Comparison of ENCODE assay signal across 24 mouse cellular contexts in genomic region chr1:120246946-120247345, GRCm38 (mm10).
"Had no signal": no experiment of that assay in that cellular context is flagged by ENCODE, and none has a peak within 500 bp of the region (broad histone marks: within the 10 kb centered on the region; RNA-seq: fewer than 3 reads in every experiment).

No protein-coding gene starts in this region.

- ATAC-seq: inflammation-experienced regulatory T-cells, adult 6 months; intestine, embryonic 15.5 days; intestine, postnatal 0 days had no signal

- H3K9me3 ChIP-seq: hindbrain, embryonic 10.5 days; hindbrain, embryonic 12.5 days; intestine, embryonic 15.5 days; limb, embryonic 10.5 days; limb, embryonic 12.5 days; liver, embryonic 13.5 days; liver, embryonic 15.5 days had no signal

- DNase-seq: gastrocnemius, postnatal 10 days; gastrocnemius, postnatal 36 days; heart, adult 2 months; heart, postnatal 14 days; heart, postnatal 4 days; kidney, adult 18-20 months; kidney, adult 8-10 months; kidney, postnatal 10 days; kidney, postnatal 25 days; kidney, postnatal 4 days; liver; liver, embryonic 13.5 days had no signal

- H3K36me3 ChIP-seq: hindbrain, embryonic 10.5 days; hindbrain, embryonic 12.5 days; intestine, embryonic 15.5 days; limb, embryonic 10.5 days; limb, embryonic 12.5 days had no signal

- H3K4me2 ChIP-seq: hindbrain, embryonic 12.5 days; hindbrain, embryonic 14.5 days; intestine, embryonic 15.5 days; limb, embryonic 12.5 days; liver, embryonic 11.5 days; liver, embryonic 13.5 days; liver, embryonic 15.5 days had no signal

- H3K27me3 ChIP-seq: hindbrain, embryonic 12.5 days; intestine, embryonic 15.5 days; limb, embryonic 12.5 days; liver, embryonic 13.5 days; liver, embryonic 15.5 days had no signal

- H3K27ac ChIP-seq: hindbrain, embryonic 10.5 days; hindbrain, embryonic 12.5 days; hindbrain, embryonic 14.5 days; intestine, embryonic 15.5 days; left cerebral cortex, adult 2 months; limb, embryonic 10.5 days; limb, embryonic 12.5 days; liver, embryonic 13.5 days; liver, embryonic 15.5 days had no signal

- H3K9ac ChIP-seq: hindbrain, embryonic 12.5 days; hindbrain, embryonic 14.5 days; intestine, embryonic 15.5 days; limb, embryonic 12.5 days; liver, embryonic 13.5 days; liver, embryonic 15.5 days had no signal

- H3K4me3 ChIP-seq: heart, adult 2 months; hindbrain, embryonic 10.5 days; hindbrain, embryonic 12.5 days; intestine, embryonic 15.5 days; layer of hippocampus, adult 2 months; left cerebral cortex, adult 2 months; limb, embryonic 10.5 days; limb, embryonic 12.5 days; liver, embryonic 13.5 days; liver, embryonic 15.5 days had no signal

- H3K4me1 ChIP-seq: hindbrain, embryonic 12.5 days; intestine, embryonic 15.5 days; limb, embryonic 10.5 days; limb, embryonic 12.5 days had no signal
